Mouse (Mus musculus) lung, adult 2 months (tissue): Measurements from ENCODE around the gene Stk11. TPM values are rescaled to one million over a fixed set of nuclear protein-coding genes. Genes with fewer than 3 reads are reported as not detected.

Source experiments
- DNase-seq: peaks from one replicate; pipeline ENCODE4 v3.0.0; 2022
- H3K4me1 ChIP-seq: fragments of 200-500 bp; 2 replicates; pipeline ENCODE4 v1.6.1; 2011; ENCODE audit warnings: low read length; ENCODE audit not compliant: control insufficient read depth, insufficient read depth
- H3K4me3 ChIP-seq: fragments of 200-500 bp; replicated peaks from 2 replicates; pipeline ENCODE3; 2011; ENCODE audit warnings: low read depth, mild to moderate bottlenecking, control low read depth, low read length; ENCODE audit errors: extremely low read depth
- CTCF ChIP-seq: fragments of 200-500 bp; IDR thresholded peaks from 2 replicates; pipeline ENCODE4 v1.5.1; 2011; ENCODE audit warnings: mild to moderate bottlenecking, low read length, control low read depth; ENCODE audit not compliant: insufficient read depth
- POLR2A ChIP-seq: fragments of 200-500 bp; IDR thresholded peaks from 2 replicates; pipeline ENCODE4 v1.6.1; 2011; ENCODE audit warnings: low read depth, mild to moderate bottlenecking, control low read depth, low read length, borderline replicate concordance; ENCODE audit errors: extremely low read depth
- WGBS: fragments of 180-500 bp; shearing (Covaris S2); methylation state at CpG from one replicate; pipeline ENCODE4 v1.1.7; 2018; 5-methylcytosine and 5-hydroxymethylcytosine counted together
- polyA plus RNA-seq: library from polyadenylated mRNA; depleted of rRNA; stranded (reverse); fragments of >200 nt; gene quantifications from 2 replicates; pipeline ENCODE4 v1.2.3, GENCODE M21; 2012

Stk11 gene
- polyA plus RNA-seq, 1 experiment, result 168 TPM

GRCm38 (mm10) chr10:80076386-80076785, 39.2 kb upstream of the Stk11 start:
- TF ChIP-seq CTCF (no peak), POLR2A (no peak)
- 87% methylated on average over 4 of the region's 4 CpGs for WGBS
- H3K4me3 ChIP-seq, result no peak overlapping the region
- DNase-seq, result no peak
- H3K4me1 ChIP-seq, result peaks cover 41% of the 10 kb centered on the region

- no peak overlapping the region for H3K4me3 ChIP-seq
- TF ChIP-seq CTCF (no peak), POLR2A (no peak)
- DNase-seq, result no peak
These were observed 38.3 kb upstream of the Stk11 start for GRCm38 (mm10) chr10:80077312-80077711.

GRCm38 (mm10) chr10:80078366-80078765, 37.2 kb upstream of the Stk11 start:
- 100% methylated on average over 1 of the region's 1 CpGs for WGBS
- Histone ChIP-seq H3K4me3 (no peak overlapping the region), H3K4me1 (peaks cover 22% of the 10 kb centered on the region)
- no peak for TF ChIP-seq CTCF
- no peak for TF ChIP-seq POLR2A
- DNase-seq, result no peak

More at GRCm38 (mm10) chr10:80077312-80077711, 38.3 kb upstream of the Stk11 start:
- 89% methylated on average over 5 of the region's 5 CpGs for WGBS
- H3K4me1 ChIP-seq, result peaks cover 32% of the 10 kb centered on the region

GRCm38 (mm10) chr10:80080396-80081070, 35.1 kb upstream of the Stk11 start:
- no peak for DNase-seq
- no peak overlapping the region for H3K4me3 ChIP-seq
- no peak for TF ChIP-seq POLR2A
- no peak for TF ChIP-seq CTCF
- 51% methylated on average over 16 of the region's 16 CpGs for WGBS
- H3K4me1 ChIP-seq, result peaks cover 19% of the 10 kb centered on the region

GRCm38 (mm10) chr10:80081075-80081474, 34.5 kb upstream of the Stk11 start:
- WGBS, result 86% methylated on average over 3 of the region's 3 CpGs
- TF ChIP-seq POLR2A, result no peak
- no peak for TF ChIP-seq CTCF
- H3K4me3 ChIP-seq, result no peak overlapping the region
- no peak for DNase-seq
- H3K4me1 ChIP-seq, result peaks cover 13% of the 10 kb centered on the region

GRCm38 (mm10) chr10:80084817-80085487, 30.7 kb upstream of the Stk11 start:
- TF ChIP-seq CTCF (no peak), POLR2A (no peak)
- Histone ChIP-seq H3K4me3 (no peak overlapping the region), H3K4me1 (peaks cover 22% of the 10 kb centered on the region)
- DNase-seq, result no peak
- 23% methylated on average over 9 of the region's 9 CpGs for WGBS

GRCm38 (mm10) chr10:80086847-80087246, 28.8 kb upstream of the Stk11 start:
- 50% methylated on average over 3 of the region's 3 CpGs for whole genome bisulfite sequencing
- no peak for DNase-seq
- TF ChIP-seq CTCF, result no peak
- TF ChIP-seq POLR2A, result no peak
- H3K4me1 ChIP-seq, result peaks cover 20% of the 10 kb centered on the region
- no peak overlapping the region for H3K4me3 ChIP-seq

- TF ChIP-seq CTCF, result no peak
- TF ChIP-seq POLR2A, result no peak
- 70% methylated on average over 8 of the region's 8 CpGs for WGBS
These were observed 28.1 kb upstream of the Stk11 start for GRCm38 (mm10) chr10:80087483-80087882.

GRCm38 (mm10) chr10:80089146-80089545, 26.5 kb upstream of the Stk11 start:
- no peak for DNase-seq
- 69% methylated on average over 4 of the region's 4 CpGs for WGBS
- H3K4me1 ChIP-seq, result peaks cover 24% of the 10 kb centered on the region
- TF ChIP-seq POLR2A (no peak), CTCF (0 out of 2 replicates have a peak, but pooled peaks have one; percentile 16)
- H3K4me3 ChIP-seq, result no peak overlapping the region

More at GRCm38 (mm10) chr10:80087483-80087882, 28.1 kb upstream of the Stk11 start:
- H3K4me1 ChIP-seq, result peaks cover 21% of the 10 kb centered on the region
- no peak overlapping the region for H3K4me3 ChIP-seq
- DNase-seq, result no peak

GRCm38 (mm10) chr10:80091527-80091926, 24.1 kb upstream of the Stk11 start:
- WGBS, result 64% methylated on average over 6 of the region's 6 CpGs

More at GRCm38 (mm10) chr10:80091527-80091926, 24.1 kb upstream of the Stk11 start:
- Histone ChIP-seq H3K4me3 (no peak overlapping the region), H3K4me1 (peaks cover 16% of the 10 kb centered on the region)
- TF ChIP-seq POLR2A (no peak), CTCF (no peak)
- DNase-seq, result no peak
